Mouse (Mus musculus) layer of hippocampus, postnatal 10 days (tissue): ENCODE measurements around the gene Nrm. TPM values are rescaled to one million over a fixed set of nuclear protein-coding genes. Genes with fewer than 3 reads are reported as not detected.
A peak's percentile ranks its signal among the peaks of the same experiment; 100 is the strongest.

ENCODE experiments used
- DNase-seq, 2 experiments: peaks; one replicate each; pipeline ENCODE4 v3.0.0; 2021; ENCODE audit warnings: low spot score in 2 of 2
- total RNA-seq, 2 experiments: library from RNA; stranded (reverse); gene quantifications; 2 replicates each; pipeline ENCODE4 v1.2.3; 2021

Nrm gene
- total RNA-seq, 2 experiments from 2014 or later: 5.2 to 5.7 TPM

DNA sequence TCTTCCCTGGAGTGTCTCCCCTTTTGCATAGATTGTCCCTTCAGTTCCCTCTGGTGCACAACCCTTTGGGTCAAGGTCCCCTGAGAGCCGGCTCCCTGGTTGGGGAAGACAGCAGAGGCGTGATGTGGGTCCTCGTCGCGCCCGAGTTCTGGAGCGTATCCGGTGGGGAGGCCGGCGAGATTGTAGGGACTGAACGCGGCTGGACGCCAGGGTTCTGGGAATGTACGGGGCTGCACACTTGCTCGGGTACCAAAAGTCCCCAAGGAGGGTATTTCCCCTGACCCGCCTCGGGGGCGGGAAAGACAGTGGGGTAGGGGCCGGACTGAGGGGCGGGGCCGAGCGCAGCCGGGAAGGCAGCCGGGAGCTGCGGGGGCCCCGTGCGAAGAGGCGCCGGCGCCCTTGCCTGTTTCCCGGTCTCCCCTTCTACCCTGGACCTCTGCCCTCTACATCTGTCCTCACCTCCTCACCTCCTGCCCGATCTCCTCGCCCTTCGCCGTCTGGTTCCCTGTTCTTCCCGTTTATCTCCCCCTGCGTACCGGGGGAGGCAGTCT, 5.2 kb downstream of the Nrm start:
- peak; percentile 54 to 72 for DNase-seq

DNA sequence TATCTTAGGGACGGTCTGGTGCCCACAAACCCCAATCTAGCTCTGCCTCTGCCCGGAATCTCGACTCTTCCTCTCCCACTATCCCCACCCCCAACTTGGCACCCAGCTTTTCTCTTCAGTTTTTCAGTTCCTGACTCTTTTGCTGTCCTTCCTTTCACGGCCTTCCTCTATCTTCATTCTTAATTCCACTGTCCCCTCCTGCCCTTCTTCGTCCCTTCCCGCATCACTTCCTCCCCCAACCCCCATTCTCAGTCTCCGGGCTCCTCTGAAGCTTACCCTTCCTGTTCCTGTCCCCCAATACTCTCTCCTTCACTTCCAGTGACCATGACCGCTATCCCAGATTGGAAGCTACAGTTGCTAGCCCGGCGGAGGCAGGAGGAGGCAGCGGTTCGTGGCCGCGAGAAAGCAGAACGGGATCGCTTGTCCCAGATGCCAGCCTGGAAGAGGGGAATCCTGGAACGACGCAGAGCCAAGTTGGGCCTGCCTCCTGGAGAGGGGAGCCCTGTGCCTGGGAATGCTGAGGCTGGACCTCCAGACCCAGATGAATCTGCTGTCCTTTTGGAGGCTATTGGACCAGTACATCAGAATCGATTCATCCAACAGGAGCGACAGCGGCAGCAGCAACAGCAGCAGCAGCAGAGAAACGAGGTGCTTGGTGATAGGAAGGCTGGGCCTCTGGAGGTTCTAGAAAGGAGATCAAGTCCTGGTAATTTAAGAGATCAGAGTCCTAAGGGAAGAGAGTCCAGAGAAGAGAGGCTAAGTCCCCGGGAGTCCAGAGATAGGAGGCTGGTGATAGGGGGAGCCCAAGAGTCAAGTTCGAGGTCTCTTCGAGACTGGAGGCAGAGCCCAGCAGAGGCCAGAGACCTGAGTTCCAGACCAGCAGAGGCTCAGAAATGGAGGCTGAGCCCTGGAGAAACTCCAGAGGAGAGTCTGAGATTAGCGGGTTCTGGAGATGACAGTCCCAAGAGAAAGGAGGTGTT, 6.1 kb downstream of the Nrm start:
- DNase-seq: peak in 1 of 2 experiments; percentile 37

DNA sequence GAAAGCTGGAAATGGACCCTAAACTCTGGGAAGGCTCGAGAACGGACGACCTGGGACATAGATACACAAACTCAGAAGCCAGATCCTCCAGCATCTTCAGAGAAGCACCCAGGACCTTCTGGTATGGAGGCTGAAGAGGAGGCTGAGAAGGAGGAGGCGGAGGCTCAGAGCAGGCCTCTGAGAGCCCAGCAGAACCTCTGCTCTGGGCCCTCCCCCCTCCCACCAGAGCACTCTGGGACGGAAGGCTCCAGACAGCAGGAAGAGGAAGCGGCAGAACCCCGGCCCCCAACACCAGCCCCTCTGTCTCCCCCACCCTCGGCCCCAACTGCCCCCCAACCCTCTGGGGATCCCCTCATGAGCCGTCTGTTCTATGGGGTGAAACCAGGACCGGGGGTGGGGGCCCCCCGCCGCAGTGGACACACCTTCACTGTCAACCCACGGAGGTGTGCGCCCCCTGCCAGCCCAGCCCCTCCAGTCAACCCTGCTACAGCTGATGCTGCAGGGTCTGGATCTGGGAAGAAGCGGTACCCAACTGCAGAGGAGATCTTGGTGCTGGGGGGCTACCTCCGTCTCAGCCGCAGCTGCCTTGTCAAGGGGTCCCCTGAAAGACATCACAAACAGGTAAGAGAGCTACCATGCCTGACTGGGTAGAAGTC, 7.2 kb downstream of the Nrm start:
- no peak for DNase-seq

DNA sequence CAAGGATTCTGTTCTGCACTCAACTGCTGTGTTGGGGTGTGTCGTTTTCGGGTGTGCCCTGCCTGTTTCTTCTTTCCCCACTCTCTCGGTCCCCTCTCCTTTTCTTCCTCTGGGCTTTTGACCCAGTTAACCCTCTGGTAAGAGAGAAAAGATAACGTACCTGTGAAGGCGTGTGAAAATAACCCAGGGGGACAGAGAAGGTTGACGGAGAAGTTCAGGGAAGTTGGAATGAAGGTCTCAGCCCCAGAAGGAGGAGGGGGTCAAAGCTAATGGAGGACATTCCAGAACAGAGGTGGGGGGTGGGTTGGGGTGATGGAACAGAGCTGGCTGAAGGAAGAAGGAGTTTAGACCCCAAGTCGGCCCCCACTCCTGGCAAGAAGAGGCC, 7.8 kb downstream of the Nrm start:
- no peak for DNase-seq

DNA sequence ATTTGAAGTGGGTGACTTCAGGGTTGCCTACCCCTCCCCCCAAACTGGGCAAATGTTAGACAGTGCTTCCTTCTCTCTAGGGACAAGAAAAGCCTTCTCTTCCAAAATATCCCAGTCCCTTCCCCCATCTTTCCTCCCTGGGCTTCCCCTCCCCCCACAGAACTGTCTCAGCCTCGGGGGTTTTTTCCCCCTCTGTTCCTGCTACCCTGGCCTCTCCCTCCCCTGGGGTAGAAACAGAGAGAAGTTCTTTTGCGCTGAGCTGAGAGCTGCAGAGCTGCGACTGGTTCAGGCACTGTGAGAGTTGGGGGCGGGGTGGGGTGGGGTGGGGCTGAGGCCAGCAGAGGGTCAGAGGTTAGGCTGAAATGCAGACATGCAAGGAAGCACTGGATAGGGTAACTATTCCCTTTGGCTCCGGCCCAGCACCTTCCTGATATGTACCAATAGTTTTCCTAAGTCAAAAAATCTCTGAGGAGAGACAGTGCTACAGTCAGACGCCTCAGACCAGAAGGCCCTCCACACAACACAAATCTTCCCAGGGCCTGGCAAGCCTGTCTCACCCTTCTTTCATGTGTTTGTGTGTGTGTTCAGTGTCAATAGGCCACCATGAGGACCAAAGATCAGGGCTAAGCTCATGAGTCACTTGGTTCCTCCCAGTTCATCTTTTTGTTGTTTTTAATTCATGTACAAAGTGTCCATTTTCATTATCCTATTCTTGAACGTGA, 8.4 kb downstream of the Nrm start:
- DNase-seq: peak in 1 of 2 experiments; percentile 48

DNA sequence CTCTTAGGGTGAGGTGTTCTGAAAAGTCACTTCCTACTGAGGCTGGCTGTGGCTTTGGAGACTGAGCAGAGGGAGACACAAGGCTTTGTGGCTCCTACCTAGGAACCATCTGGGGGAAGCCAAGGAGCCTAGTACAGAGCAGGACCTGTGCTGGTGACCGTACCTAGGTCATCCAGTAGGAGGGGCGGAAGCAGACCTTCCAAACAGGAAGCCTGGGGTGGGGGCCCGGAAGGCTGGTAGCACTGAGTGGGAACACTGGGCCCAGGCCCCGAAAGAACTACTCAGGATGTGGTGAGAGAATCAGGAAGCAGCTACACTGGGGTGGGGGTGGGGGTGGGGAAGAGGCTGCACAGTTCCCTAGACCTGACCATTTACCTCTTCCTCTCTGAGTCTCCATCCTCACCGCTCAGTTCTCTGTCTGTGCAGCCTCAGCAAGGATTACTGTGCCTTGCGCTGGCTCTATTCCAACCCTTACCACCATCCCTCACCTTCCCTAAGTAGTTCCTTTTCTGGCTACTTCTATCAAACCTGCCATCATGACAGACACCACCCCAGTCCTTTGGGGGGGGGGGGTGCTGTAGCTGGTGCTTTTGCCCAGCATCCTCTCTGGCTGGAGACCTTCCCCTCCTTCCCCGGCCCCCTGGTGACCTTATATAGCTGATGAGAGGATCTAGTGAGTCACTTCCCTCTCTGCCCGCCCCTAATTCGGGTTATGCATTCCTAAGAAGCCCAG, 9.2 kb downstream of the Nrm start:
- DNase-seq: peak in 1 of 2 experiments; percentile 30

DNA sequence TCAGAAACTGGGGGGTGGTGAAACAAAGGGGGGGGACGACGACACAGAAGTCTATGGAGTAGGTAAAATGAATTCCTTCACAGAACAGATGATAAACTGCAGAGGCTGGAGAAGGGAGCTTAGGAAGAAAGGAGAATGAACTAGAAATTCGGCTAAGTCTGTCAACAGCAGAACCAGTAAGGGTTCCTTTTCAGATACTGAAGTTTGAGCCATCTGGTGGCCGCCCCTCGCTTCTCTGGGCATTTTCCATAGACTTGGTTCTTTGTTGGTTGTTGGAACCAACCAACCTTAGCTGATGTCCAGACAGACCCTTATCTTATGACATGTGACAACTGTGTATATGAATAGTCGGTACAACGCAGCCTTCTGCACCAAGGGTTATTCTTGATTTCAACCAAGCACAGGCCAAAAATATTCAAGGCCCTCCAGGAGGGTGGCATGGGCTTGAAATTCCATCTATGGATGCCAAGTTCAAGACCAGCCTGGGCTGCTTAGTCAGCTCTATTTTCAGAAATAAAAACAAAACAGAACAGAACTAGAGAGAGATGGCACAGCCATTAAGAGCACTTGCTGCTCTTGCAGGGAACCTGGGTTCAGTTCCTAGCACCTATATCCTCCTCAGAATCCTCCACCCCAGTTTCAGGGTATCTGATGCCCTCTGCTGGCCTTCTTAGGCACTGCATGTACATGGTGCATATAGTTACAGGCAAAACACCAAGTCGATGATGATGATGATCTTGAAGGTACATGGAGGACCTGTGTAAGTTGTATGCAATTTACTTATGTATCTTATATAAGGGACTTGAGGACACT, 10.0 kb downstream of the Nrm start:
- peak; percentile 49 to 53 for DNase-seq

DNA sequence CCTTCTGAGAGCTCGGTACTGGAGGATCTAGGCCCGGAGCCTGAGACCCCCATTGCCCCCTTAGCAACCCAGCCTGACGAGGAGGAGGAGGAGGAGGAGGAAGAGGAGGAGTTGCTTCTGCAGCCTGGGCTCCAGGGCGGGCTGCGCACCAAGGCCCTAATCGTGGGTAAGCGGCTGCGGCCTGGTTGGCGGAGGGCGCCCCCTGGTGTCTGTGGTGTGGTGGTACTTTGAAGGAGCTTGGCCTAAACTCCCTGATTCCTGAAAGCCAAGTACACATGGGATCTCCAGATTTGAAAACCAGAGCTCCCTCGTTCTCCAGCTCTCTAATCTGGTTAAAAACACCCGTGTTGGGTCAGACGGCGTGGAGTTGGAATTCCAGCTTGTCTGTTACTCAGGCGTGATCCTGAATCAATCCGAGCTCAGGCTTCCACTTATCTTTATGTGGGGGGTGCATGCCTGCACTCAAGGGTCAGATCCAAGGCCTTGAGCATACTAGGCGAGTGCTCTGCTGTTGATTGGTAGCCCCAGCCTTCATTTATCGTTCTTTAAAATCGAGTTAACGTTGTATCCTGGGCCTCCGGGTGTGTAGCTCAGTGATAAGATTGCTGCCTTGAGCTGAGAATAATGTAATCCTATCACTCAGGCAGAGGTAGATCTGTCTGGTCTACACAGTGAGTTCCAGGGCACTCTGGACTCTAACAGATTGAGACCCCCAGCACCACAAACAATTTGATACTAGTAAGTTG, 12.8 kb downstream of the Nrm start:
- DNase-seq: peak; percentile 90 to 93

DNA sequence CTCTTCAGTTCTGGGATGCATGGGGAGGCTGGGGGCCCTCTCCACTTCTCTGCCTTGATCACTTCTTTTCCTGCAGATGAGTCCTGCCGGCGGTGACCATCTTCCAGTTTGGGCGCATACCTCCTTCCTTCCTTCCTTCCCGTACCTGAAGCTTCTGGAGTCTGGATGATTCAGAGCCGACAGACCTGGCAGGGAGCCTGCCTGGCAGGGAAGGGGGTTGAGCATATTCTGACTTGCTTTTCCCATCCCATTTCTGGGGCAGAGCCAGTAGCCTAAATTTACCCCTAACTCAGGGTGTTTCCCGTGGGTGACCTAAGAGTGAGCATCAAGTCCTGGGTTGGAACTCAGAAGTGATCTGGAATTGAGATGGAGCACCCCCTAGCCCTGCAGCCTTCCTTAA, 13.6 kb downstream of the Nrm start:
- DNase-seq: no peak

DNA sequence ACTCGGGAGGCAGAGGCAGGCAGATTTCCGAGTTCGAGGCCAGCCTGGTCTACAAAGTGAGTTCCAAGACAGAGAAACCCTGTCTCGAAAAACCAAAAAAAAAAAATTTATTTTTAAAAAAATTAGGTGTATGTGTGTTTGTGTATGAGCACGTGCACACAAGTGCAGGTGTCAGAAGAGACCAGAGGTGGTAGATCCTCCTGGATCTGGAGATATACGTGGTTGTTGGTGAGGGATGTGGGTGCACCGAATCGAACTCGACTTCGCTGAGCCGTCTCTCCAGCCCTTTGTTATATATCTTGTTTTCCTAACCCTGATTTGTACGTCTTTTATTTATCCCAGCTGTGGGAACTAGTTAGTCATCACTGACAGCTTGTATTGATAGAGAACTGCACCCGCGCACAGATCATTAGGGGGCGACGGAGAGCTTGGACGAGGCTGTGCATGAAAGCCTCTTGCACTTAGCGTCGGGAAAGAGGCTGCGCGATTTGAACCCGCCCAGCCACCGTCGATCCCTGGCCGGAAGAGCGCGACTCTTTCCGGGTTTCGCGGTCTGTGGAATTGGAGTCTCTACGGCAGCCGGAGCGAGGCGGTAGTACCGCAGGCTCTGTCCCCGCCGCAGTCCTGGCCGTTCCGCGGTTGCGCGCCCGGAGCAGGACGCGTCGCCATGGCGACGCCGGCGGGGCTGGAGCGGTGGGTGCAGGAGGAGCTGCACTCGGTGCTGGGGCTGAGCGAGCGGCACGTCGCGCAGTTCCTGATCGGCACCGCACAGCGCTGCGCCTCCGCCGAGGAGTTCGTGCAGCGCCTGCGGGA, 18.3 kb downstream of the Nrm start, which contains the start of gene Dhx16:
TSS of gene Dhx16 (plus strand) at position 575 of the 813 bp plus-strand sequence.
- peak; percentile 95 to 96 for DNase-seq

DNA sequence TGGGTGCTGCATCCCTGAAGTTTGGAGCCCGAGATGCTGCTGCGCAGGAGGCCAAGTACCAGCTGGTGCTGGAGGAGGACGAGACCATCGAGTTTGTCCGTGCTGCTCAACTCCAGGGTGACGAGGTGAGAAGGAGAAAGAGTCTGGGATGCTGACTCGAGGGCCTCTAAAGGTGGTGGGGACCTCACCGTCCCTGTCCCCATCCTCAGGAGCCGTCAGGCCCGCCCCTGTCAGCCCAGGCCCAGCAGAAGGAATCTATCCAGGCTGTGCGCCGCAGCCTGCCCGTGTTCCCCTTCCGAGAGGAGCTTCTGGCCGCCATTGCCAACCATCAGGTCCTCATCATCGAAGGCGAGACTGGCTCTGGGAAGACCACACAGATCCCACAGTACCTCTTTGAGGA, 21.8 kb downstream of the Nrm start:
- DNase-seq: no peak

DNA sequence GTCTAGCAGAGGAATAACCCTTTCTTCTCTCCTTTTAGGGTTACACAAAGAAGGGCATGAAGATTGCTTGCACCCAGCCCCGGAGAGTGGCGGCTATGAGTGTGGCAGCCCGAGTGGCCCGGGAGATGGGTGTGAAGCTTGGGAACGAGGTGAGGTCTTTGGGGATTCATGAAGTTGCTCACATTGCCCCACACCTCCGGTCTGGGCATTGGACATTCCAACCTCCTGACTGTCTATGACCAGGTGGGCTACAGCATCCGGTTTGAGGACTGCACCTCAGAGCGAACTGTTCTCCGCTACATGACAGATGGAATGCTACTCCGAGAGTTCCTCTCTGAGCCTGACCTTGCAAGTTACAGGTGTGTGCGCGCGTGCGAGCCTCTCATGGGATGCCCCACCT, 22.7 kb downstream of the Nrm start:
- DNase-seq: no peak

DNA sequence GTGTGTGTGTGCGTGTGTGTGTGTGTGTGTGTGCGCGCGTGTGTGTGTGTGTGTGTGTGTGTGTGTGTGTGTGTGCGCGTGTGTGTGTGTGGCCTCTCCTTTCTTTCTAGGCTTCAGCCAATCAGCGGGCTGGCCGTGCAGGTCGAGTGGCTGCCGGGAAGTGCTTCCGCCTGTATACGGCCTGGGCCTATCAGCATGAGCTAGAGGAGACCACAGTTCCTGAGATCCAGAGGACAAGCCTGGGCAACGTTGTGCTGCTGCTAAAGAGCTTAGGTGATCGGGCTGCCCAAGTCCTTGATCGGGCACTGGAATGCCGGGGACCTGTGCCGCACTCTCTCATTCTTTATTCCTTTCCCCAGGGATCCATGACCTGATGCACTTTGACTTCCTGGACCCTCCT, 26.6 kb downstream of the Nrm start:
- DNase-seq: no peak

DNA sequence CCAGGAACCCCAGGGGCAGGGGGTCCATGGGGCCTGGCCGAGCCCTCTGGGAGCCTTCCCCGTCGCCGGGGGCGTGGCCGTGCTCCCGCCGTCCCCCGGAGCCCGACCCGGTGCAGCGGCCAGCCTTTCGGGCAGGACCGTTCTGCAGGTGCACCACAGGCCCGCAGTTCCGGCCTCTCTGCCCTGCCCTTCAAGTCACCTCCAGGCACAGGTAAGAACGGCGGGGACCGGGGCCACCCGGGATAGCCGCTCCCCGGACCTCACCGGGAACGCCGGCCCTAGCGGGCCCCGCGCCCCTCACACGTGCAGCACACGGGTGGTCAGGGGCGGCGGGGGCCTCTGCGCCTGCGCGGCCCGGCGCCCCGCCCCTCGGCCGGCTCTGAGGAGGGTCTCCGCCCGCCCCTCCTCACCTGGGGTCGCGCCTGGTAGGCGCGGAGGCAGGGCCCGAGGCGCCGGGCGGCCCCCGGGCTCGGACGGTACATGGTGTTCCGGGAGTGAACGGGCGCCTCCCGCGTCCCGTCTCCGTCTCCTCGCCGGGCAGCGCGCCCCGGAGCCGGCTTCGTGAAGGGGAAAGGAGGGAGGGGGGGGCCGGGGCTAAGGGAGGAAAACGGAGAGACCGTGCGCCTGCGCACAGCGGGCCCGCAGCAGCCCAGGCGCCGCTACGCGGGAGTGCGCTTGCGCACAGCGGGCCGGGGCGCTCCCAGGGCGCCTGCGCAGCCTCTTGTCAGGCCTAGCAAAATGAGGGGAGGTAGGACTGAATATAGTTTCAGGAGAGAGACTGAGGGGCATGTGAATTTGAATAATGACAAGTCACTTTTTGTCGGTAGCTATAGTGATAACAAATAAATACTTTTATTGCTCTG, 35.9 kb downstream of the Nrm start, which contains the start of gene 2310061I04Rik:
TSS of gene 2310061I04Rik (minus strand) at position 651 of the 863 bp plus-strand sequence.
- DNase-seq: peak; percentile 90 to 95

DNA sequence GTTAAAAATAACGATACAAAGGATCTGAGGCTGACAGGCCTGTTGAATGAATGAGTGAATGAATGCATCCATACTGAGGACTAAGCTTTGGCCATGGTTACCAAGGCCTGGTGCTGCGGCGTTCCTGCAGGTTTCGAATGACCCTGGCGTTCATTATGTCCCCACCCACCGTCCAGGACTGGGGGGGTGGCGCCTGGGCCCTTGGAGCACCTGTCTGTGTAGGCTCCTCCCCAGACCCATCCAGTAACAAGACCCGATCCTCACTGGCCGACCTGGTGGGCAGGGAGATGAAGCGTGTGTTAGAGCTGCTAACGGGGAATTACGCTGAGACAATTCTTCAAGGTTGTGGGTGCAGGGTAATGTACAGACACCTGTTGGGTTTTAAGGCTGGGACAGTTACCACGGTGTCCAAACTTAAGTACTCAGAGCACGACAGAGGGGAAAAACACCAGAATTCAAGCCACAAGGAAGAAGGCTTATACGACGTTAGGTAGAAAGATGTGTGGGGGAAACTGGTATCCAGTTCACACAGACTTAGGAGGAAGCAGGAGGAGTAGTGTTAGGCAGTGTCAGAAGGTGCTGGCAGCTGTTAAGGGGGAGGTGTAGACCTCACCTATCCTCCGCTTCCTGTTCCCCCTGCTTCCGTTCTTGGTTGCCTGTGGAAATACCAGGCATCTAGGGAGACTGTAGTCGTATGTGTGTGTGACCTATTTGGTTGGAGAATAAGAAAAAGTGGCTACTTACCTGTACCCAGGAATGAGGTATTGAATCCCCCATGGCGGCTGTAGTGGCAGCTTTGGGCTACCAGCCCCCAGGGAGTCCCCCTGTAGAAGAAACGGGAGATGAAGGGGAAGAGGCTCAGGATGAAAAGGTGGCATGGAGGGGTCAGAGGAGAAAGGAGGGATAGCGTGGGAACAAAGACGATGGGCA, 36.8 kb downstream of the Nrm start:
- DNase-seq: no peak

DNA sequence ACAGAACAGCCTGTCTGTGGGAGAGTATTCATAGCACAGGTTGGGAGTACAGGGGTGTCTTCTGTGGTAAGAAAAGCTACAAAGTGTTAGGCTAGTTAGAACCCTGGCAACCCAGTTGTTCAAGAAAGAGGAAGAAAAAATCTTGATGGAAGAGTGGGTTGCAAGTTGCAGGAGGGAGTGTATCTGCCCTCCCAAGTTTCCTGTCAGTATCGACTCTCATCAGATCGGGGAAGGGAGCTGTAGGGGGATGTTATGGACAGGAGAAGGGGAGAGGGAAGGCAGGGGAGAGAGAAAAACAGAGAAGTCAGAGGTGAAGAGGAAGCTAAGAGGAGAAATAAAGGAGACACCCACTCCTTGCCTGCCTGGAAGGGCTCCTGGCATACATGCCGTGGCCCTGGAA, 39.5 kb downstream of the Nrm start:
- DNase-seq: no peak
